Mouse (Mus musculus): ENCODE measurements around the gene Palld.

DNA sequence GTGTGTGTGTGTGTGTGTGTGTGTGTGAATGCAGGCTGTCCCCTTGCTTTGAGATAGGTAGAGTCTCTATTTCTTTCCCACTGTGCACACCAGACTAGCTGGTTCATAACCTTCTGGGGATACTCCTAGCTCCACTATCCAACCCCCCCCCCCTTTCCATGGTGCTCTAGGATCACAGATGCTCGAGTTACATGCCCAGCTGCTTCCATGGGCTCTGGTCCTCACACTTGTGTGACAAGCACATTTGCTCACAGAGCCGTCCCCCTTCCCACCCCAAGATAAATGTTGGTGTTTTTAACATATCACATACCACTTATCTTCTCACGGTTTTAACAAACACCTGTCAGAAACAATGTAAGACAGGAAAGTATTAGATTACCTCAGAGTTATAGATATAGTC, 131.2 kb downstream of the Palld start:
- no peak for TF ChIP-seq GATA1 (IDR thresholded peaks at IDR 0.05; ENCODE audit: low read length)
- TF ChIP-seq TAL1 (IDR thresholded peaks at IDR 0.05; ENCODE audit: low read length): no peak
